Mouse (Mus musculus) ES-E14 (cell line): ENCODE data around the gene Nxpe4. TPM values are rescaled to one million over a fixed set of nuclear protein-coding genes. Genes with fewer than 3 reads are reported as not detected.
A peak's percentile ranks its signal among the peaks of the same experiment; 100 is the strongest.

Experiments
- DNase-seq: peaks from one replicate; pipeline ENCODE4 v3.0.0-alpha.2; 2013; ENCODE audit warnings: low read depth, low spot score
- H3K27ac ChIP-seq: 2 replicates; pipeline ENCODE4 v1.5.1; 2012; ENCODE audit warnings: low read depth, mild to moderate bottlenecking, low read length, moderate library complexity, mixed read lengths; ENCODE audit not compliant: poor library complexity, insufficient read depth, severe bottlenecking
- H3K36me3 ChIP-seq: 2 replicates; pipeline ENCODE4 v1.6.1; 2012; ENCODE audit warnings: mild to moderate bottlenecking, low read length, moderate library complexity, mixed read lengths; ENCODE audit not compliant: control insufficient read depth, poor library complexity, insufficient read depth, severe bottlenecking
- H3K4me1 ChIP-seq, 2 experiments: fragments of 150-350 bp in 1 of 2; sonication (generic) in 1 of 2; 2 replicates each; pipeline ENCODE4 v1.6.1; 2012; ENCODE audit warnings: low read length in 2 of 2, mild to moderate bottlenecking in 1 of 2, mixed read lengths in 1 of 2; ENCODE audit not compliant: control insufficient read depth in 2 of 2, insufficient read depth in 2 of 2, poor library complexity in 1 of 2
- H3K4me3 ChIP-seq, 2 experiments: fragments of 150-350 bp in 1 of 2; sonication (generic) in 1 of 2; 2 replicates each; pipeline ENCODE4 v1.5.1; 2012; ENCODE audit warnings: low read length in 2 of 2, low read depth in 1 of 2, mild to moderate bottlenecking in 1 of 2, mixed read lengths in 1 of 2; ENCODE audit not compliant: insufficient read depth in 1 of 2, poor library complexity in 1 of 2, severe bottlenecking in 1 of 2
- H3K9ac ChIP-seq: 2 replicates; pipeline ENCODE4 v1.6.1; 2012; ENCODE audit warnings: low read depth, mild to moderate bottlenecking, low read length, mixed read lengths; ENCODE audit not compliant: poor library complexity, insufficient read depth, severe bottlenecking
- H3K9me3 ChIP-seq: fragments of 150-350 bp; sonication (generic); 2 replicates; pipeline ENCODE4 v1.6.1; 2012; ENCODE audit warnings: low read depth, mild to moderate bottlenecking, low read length; ENCODE audit not compliant: control insufficient read depth, insufficient read depth
- CHD2 ChIP-seq: IDR thresholded peaks from 2 replicates; pipeline ENCODE4 v1.6.1; 2014; ENCODE audit warnings: mild to moderate bottlenecking, low read depth, low read length, inconsistent platforms
- HCFC1 ChIP-seq: IDR thresholded peaks from 2 replicates; pipeline ENCODE4 v1.6.1; 2012; ENCODE audit warnings: low read length, inconsistent platforms, borderline replicate concordance; ENCODE audit not compliant: insufficient read depth
- MAFK ChIP-seq: IDR thresholded peaks from 2 replicates; pipeline ENCODE4 v1.6.1; 2014; ENCODE audit warnings: mild to moderate bottlenecking, low read depth, low read length, inconsistent platforms; ENCODE audit not compliant: insufficient read depth
- ZC3H11A ChIP-seq: IDR thresholded peaks from 2 replicates; pipeline ENCODE4 v1.6.1; 2012; ENCODE audit warnings: low read depth, mild to moderate bottlenecking, inconsistent platforms, low read length, borderline replicate concordance
- ZNF384 ChIP-seq: IDR thresholded peaks from 2 replicates; pipeline ENCODE4 v1.6.1; 2012; ENCODE audit warnings: low read depth, low read length, inconsistent platforms
- in situ Hi-C, 2 experiments: fragments of 600-800 bp; cut with MboI; formaldehyde crosslinking; loops; one replicate each; pipeline ENCODE4 v1.15.1; 2025; ENCODE audit warnings: low sequenced_read_pairs in 2 of 2, inconsistent platforms in 1 of 2; ENCODE audit not compliant: unreplicated experiment in 2 of 2
- total RNA-seq: library from RNA; depleted of rRNA; stranded (reverse); fragments of 300-350 nt; gene quantifications from 2 replicates; pipeline ENCODE4 v1.2.3, GENCODE M21; 2012; rRNA removed

The Nxpe4 gene
- total RNA-seq, 1 experiment, result 0.94 TPM

GRCm38 (mm10) chr9:48427176-48427575, 265.4 kb downstream of the Nxpe4 start:
- DNase-seq, result no peak
- H3K27ac ChIP-seq, result no peak overlapping the region
- no peaks in the 10 kb centered on the region for H3K9me3 ChIP-seq
- H3K4me3 ChIP-seq, result no peak overlapping the region
- in situ Hi-C loops, result no loop called here
- TF ChIP-seq MAFK, result no peak
- TF ChIP-seq ZNF384, result no peak
- TF ChIP-seq HCFC1, result no peak
- H3K4me1 ChIP-seq, result no peaks in the 10 kb centered on the region
- no peak overlapping the region for H3K9ac ChIP-seq
- H3K36me3 ChIP-seq, result no peaks in the 10 kb centered on the region

GRCm38 (mm10) chr9:48432449-48432848, 270.6 kb downstream of the Nxpe4 start:
- in situ Hi-C loops, result no loop called here
- H3K27ac ChIP-seq, result no peak overlapping the region
- H3K9ac ChIP-seq, result no peak overlapping the region
- no peaks in the 10 kb centered on the region for H3K36me3 ChIP-seq
- DNase-seq, result no peak
- H3K9me3 ChIP-seq, result no peaks in the 10 kb centered on the region
- H3K4me3 ChIP-seq, result no peak overlapping the region
- no peaks in the 10 kb centered on the region for H3K4me1 ChIP-seq
- no peak for TF ChIP-seq ZNF384
- TF ChIP-seq CHD2, result no peak
- no peak for TF ChIP-seq MAFK
- TF ChIP-seq ZC3H11A, result no peak
- TF ChIP-seq HCFC1, result no peak

DNA sequence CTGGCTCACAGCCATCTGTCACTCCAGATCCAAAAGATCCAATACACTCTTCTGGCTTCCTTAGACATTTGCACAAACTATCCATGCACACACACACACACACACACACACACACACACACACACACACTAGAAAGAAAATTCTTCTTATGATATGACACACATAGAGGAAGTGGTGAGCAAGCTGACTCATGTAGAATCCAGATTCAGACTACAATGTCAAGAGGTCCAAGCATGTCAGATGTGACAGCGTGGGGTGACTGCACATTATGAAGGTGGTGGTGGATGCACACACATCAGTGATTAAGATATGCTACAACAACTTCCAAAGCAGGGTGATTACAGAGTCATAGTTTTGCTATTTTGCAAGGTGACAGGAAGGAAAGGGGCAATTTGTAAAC, 282.1 kb downstream of the Nxpe4 start:
- Histone ChIP-seq H3K27ac (no peak overlapping the region), H3K9ac (no peak overlapping the region), H3K4me1 (no peaks in the 10 kb centered on the region), H3K4me3 (no peak overlapping the region), H3K36me3 (no peaks in the 10 kb centered on the region), H3K9me3 (no peaks in the 10 kb centered on the region)
- DNase-seq, result no peak
- TF ChIP-seq ZNF384 (no peak), HCFC1 (no peak), ZC3H11A (no peak), MAFK (no peak), CHD2 (no peak)
- in situ Hi-C loops, result no loop called here

GRCm38 (mm10) chr9:48444821-48445220, 283.0 kb downstream of the Nxpe4 start:
- H3K36me3 ChIP-seq, result no peaks in the 10 kb centered on the region
- no peak overlapping the region for H3K9ac ChIP-seq
- no peak overlapping the region for H3K27ac ChIP-seq
- no peak overlapping the region for H3K4me3 ChIP-seq
- DNase-seq, result no peak
- no peak for TF ChIP-seq ZC3H11A
- no peak for TF ChIP-seq ZNF384
- no peak for TF ChIP-seq MAFK
- no peak for TF ChIP-seq HCFC1
- TF ChIP-seq CHD2, result no peak
- in situ Hi-C loops, result no loop called here
- no peaks in the 10 kb centered on the region for H3K4me1 ChIP-seq
- H3K9me3 ChIP-seq, result no peaks in the 10 kb centered on the region

- no peaks in the 10 kb centered on the region for H3K36me3 ChIP-seq
- in situ Hi-C loops, result no loop called here
- TF ChIP-seq MAFK, result no peak
- TF ChIP-seq ZC3H11A, result 0 out of 2 replicates have a peak, but pooled peaks have one; percentile 8
- H3K9ac ChIP-seq, result no peak overlapping the region
- no peaks in the 10 kb centered on the region for H3K4me1 ChIP-seq
- no peaks in the 10 kb centered on the region for H3K9me3 ChIP-seq
- H3K4me3 ChIP-seq, result no peak overlapping the region
- DNase-seq, result peak; percentile 36
- no peak overlapping the region for H3K27ac ChIP-seq
Measured at GRCm38 (mm10) chr9:48447783-48448209, 286.0 kb downstream of the Nxpe4 start.

Other genes starting within 250 kb of the Nxpe4 start
- 0.13 TPM in 1 of 2 replicates, not detected in the other for gene Nxpe2, start 191.4 kb downstream of the Nxpe4 start, total RNA-seq